Mouse (Mus musculus): ENCODE results near the gene Rspry1. TPM values are rescaled to one million over a fixed set of nuclear protein-coding genes. Genes with fewer than 3 reads are reported as not detected.

The Rspry1 gene
- polyA plus RNA-seq, 1 experiment from 2014 or later = 29.5 TPM

DNA sequence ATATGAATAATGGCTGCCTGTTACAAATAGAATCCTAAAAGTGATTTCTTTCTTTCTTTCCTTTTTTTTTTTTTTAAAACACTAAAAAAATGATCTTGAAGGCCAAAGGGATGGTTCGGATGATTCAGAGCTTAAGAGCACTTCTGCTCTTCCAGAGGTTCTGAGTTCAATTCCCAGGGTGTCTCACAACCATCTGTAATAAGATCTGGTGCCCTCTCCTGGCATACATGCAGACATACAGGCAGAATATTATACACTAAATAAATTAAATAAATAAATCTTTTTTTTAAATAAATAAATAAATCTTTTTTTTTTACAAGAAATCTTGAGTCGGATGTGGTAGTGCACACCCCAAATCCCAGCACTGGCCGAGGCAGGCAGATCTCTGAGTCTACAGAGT is 40.2 kb downstream of the Rspry1 start:
- H3K9me3 ChIP-seq (ENCODE audit: control insufficient read depth, low read length) = no peaks in the 10 kb centered on the region
- H3K36me3 ChIP-seq (ENCODE audit: control insufficient read depth, insufficient read depth, low read length) = 0 out of 2 replicates have a peak, but pooled peaks cover 10% of the 10 kb centered on the region
- H3K27ac ChIP-seq (ENCODE audit: low read length) = no peak overlapping the region
- ATAC-seq = no peak
- no peak overlapping the region for H3K9ac ChIP-seq (ENCODE audit: low read depth, low read length)
- H3K27me3 ChIP-seq (replicated peaks; ENCODE audit: control insufficient read depth, insufficient read depth, low read length) = no peaks in the 10 kb centered on the region
- H3K4me2 ChIP-seq (ENCODE audit: low read depth, low read length) = no peak overlapping the region
- WGBS = 90% methylated on average over 3 of the region's 3 CpGs
- no peak overlapping the region for H3K4me3 ChIP-seq (ENCODE audit: low read length)
- no peaks in the 10 kb centered on the region for H3K4me1 ChIP-seq (ENCODE audit: control insufficient read depth, insufficient read depth, low read length)

DNA sequence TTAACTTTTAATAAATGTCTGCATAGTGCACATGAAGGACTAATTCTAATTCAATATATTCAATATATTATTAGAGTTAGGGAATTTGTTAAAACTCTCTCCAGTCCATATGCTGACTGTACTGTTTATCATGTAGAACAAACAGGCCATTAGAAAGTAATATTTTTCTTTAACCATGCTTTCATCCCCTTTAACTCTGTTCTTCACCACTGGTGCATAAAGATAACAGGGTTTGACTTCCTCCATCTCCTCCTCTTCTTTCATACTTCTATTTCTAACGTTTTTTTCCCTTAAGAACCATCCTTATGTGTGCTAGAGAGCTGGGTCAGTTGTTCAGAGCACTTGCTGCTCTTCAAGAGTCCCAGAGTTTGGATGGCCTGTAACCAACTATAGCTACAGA is 43.5 kb downstream of the Rspry1 start:
- Histone ChIP-seq H3K27ac (ENCODE audit: low read length) (no peak overlapping the region), H3K36me3 (ENCODE audit: control insufficient read depth, insufficient read depth, low read length) (peaks cover 14% of the 10 kb centered on the region), H3K4me1 (ENCODE audit: control insufficient read depth, insufficient read depth, low read length) (no peaks in the 10 kb centered on the region), H3K9ac (ENCODE audit: low read depth, low read length) (no peak overlapping the region), H3K9me3 (ENCODE audit: control insufficient read depth, low read length) (no peaks in the 10 kb centered on the region), H3K27me3 (replicated peaks; ENCODE audit: control insufficient read depth, insufficient read depth, low read length) (no peaks in the 10 kb centered on the region), H3K4me2 (ENCODE audit: low read depth, low read length) (no peak overlapping the region), H3K4me3 (ENCODE audit: low read length) (no peak overlapping the region)
- ATAC-seq = no peak
- WGBS = 49% methylated on average over 1 of the region's 1 CpGs

DNA sequence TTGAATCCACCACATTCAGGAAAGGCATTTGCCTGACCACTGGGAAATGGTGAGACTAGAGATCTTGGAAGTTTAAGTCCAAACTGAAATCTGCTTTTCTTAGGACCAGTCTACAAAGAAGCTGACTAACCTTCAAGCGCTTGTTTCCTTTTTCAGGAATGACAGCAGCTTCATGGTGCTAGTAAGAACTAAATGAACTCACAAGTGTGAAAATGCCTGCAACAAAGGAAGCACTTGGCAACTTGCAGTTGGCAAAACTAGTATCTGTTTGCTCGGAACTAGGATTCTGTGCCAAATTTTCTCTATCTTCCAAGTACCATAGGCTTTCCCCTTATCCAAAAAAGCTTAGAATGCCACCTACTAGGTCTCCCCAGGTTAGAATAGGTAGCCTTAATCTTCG is 44.4 kb downstream of the Rspry1 start:
- Histone ChIP-seq H3K27me3 (replicated peaks; ENCODE audit: control insufficient read depth, insufficient read depth, low read length) (no peaks in the 10 kb centered on the region), H3K4me2 (ENCODE audit: low read depth, low read length) (no peak overlapping the region), H3K27ac (ENCODE audit: low read length) (no peak overlapping the region), H3K9ac (ENCODE audit: low read depth, low read length) (no peak overlapping the region), H3K4me3 (ENCODE audit: low read length) (no peak overlapping the region), H3K36me3 (ENCODE audit: control insufficient read depth, insufficient read depth, low read length) (peaks cover 11% of the 10 kb centered on the region), H3K4me1 (ENCODE audit: control insufficient read depth, insufficient read depth, low read length) (no peaks in the 10 kb centered on the region), H3K9me3 (ENCODE audit: control insufficient read depth, low read length) (no peaks in the 10 kb centered on the region)
- WGBS = 95% methylated on average over 3 of the region's 3 CpGs
- no peak for ATAC-seq

DNA sequence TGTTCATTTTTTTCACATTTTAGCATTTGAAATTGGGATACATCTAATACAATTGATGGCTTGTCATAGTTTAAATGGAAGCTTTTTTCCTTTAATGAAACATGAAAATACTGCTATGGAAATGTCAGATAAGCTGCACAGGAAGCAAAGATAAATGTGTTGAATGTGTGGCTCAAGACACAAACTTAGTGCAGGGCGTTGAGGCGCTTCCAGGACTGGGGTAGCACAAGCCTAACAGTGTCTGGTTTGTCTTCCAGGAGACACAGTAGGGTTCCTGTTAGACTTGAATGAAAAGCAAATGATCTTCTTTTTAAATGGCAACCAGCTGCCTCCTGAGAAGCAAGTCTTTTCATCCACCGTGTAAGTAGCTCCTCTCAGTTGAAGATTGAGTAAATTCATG is 47.8 kb downstream of the Rspry1 start:
- H3K4me3 ChIP-seq (ENCODE audit: low read length) = no peak overlapping the region
- no peak overlapping the region for H3K27ac ChIP-seq (ENCODE audit: low read length)
- 74% methylated on average over 3 of the region's 3 CpGs for WGBS
- peaks cover 11% of the 10 kb centered on the region for H3K36me3 ChIP-seq (ENCODE audit: control insufficient read depth, insufficient read depth, low read length)
- H3K4me2 ChIP-seq (ENCODE audit: low read depth, low read length) = no peak overlapping the region
- no peak for ATAC-seq
- no peak overlapping the region for H3K9ac ChIP-seq (ENCODE audit: low read depth, low read length)
- no peaks in the 10 kb centered on the region for H3K9me3 ChIP-seq (ENCODE audit: control insufficient read depth, low read length)
- no peaks in the 10 kb centered on the region for H3K27me3 ChIP-seq (replicated peaks; ENCODE audit: control insufficient read depth, insufficient read depth, low read length)
- no peaks in the 10 kb centered on the region for H3K4me1 ChIP-seq (ENCODE audit: control insufficient read depth, insufficient read depth, low read length)

DNA sequence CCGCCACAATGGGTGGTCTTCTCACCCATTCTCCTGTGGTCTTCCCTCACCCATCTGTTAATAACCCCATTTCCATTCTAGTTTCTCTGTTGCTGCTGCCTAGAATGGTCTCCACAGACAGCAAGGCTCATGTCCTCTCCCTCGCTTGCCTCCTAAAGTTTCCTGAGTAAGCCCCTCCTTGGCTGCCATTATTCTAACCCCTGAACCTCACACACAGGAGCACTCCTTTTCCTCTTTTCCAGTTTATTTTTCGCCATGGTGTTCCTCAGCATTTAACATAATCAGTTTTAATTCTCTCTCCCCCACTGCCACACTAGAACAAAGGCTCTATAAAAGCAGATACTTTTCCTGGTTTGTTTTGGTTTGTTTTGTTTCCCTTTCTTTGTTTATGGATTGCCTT is 51.2 kb downstream of the Rspry1 start:
- H3K4me1 ChIP-seq (ENCODE audit: control insufficient read depth, insufficient read depth, low read length) = no peaks in the 10 kb centered on the region
- no peak overlapping the region for H3K27ac ChIP-seq (ENCODE audit: low read length)
- no peaks in the 10 kb centered on the region for H3K9me3 ChIP-seq (ENCODE audit: control insufficient read depth, low read length)
- H3K27me3 ChIP-seq (replicated peaks; ENCODE audit: control insufficient read depth, insufficient read depth, low read length) = no peaks in the 10 kb centered on the region
- no peak overlapping the region for H3K9ac ChIP-seq (ENCODE audit: low read depth, low read length)
- H3K4me3 ChIP-seq (ENCODE audit: low read length) = no peak overlapping the region
- H3K4me2 ChIP-seq (ENCODE audit: low read depth, low read length) = no peak overlapping the region
- H3K36me3 ChIP-seq (ENCODE audit: control insufficient read depth, insufficient read depth, low read length) = peaks cover 5% of the 10 kb centered on the region; the same call in 1 of the 2 replicates
- ATAC-seq = no peak
- 85% methylated on average over 3 of the region's 3 CpGs for WGBS

DNA sequence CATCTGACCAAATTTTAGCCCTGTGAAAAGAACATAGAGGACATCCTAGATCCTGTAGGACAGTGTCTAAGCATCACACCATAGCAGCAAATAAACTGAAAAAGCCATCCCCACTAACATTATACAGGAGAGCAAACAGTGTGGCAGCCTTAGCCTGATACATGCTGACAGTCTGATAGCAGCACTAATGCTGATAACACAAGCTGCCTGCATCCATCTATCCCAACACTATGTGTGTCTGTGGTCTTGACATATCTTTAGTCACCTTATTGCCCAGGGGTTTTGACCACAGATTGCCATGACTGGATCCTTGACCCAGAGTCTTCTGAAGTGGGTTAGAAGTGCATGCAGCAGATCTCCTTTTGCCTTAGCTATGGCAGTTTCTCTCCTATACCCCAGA is 53.3 kb downstream of the Rspry1 start:
- no peaks in the 10 kb centered on the region for H3K27me3 ChIP-seq (replicated peaks; ENCODE audit: control insufficient read depth, insufficient read depth, low read length)
- no peaks in the 10 kb centered on the region for H3K4me1 ChIP-seq (ENCODE audit: control insufficient read depth, insufficient read depth, low read length)
- peaks cover 5% of the 10 kb centered on the region; the same call in 1 of the 2 replicates for H3K36me3 ChIP-seq (ENCODE audit: control insufficient read depth, insufficient read depth, low read length)
- H3K4me3 ChIP-seq (ENCODE audit: low read length) = no peak overlapping the region
- no peak overlapping the region for H3K27ac ChIP-seq (ENCODE audit: low read length)
- no peak for ATAC-seq
- no peaks in the 10 kb centered on the region for H3K9me3 ChIP-seq (ENCODE audit: control insufficient read depth, low read length)
- no peak overlapping the region for H3K9ac ChIP-seq (ENCODE audit: low read depth, low read length)
- H3K4me2 ChIP-seq (ENCODE audit: low read depth, low read length) = no peak overlapping the region

DNA sequence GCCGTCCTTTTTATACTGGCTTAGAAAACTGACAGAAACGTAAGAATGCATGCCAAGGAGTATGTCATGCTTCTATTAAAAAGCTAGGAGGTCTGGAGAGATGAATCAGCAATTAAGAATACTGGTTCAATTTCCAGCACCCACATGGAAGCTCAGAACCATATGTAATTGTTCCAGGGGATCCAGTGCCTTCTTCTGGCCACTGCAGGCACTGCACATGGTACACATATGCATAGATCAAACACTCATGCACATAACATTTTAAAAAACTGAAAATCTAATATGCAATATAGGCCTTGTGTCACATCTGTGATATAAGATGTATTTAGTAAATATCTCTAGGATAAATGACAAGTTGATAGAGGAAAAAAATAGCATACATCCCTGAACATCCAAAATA is 56.3 kb downstream of the Rspry1 start:
- no peak for ATAC-seq
- H3K27me3 ChIP-seq (replicated peaks; ENCODE audit: control insufficient read depth, insufficient read depth, low read length) = no peaks in the 10 kb centered on the region
- no peak overlapping the region for H3K9ac ChIP-seq (ENCODE audit: low read depth, low read length)
- no peak overlapping the region for H3K4me3 ChIP-seq (ENCODE audit: low read length)
- H3K36me3 ChIP-seq (ENCODE audit: control insufficient read depth, insufficient read depth, low read length) = peaks cover 4% of the 10 kb centered on the region; the same call in 1 of the 2 replicates
- no peak overlapping the region for H3K4me2 ChIP-seq (ENCODE audit: low read depth, low read length)
- no peak overlapping the region for H3K27ac ChIP-seq (ENCODE audit: low read length)
- 0 out of 2 replicates have a peak, but pooled peaks cover 5% of the 10 kb centered on the region for H3K4me1 ChIP-seq (ENCODE audit: control insufficient read depth, insufficient read depth, low read length)
- WGBS = 95% methylated on average over 2 of the region's 2 CpGs
- H3K9me3 ChIP-seq (ENCODE audit: control insufficient read depth, low read length) = no peaks in the 10 kb centered on the region

DNA sequence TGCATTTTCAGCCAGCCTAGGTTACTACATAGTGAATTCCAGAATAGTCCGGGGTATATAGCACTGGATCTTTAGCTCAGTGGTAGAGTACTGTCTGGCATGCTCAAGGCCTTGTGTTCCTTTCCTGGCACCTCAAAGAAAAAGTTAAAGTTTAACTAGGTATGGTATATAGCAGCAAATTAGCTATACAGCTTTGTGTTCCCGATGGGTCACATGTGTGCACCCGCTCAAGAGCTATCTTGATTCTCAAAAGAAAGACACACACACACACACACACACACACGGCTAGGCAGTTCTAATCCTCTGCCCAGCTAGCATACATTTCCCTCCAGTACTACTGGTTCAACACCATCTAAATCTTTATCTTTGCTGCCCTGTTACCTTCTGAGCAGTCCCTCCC is 58.7 kb downstream of the Rspry1 start:
- no peak overlapping the region for H3K4me3 ChIP-seq (ENCODE audit: low read length)
- H3K36me3 ChIP-seq (ENCODE audit: control insufficient read depth, insufficient read depth, low read length) = no peaks in the 10 kb centered on the region
- no peak overlapping the region for H3K9ac ChIP-seq (ENCODE audit: low read depth, low read length)
- H3K4me2 ChIP-seq (ENCODE audit: low read depth, low read length) = no peak overlapping the region
- ATAC-seq = peak; percentile 96
- H3K9me3 ChIP-seq (ENCODE audit: control insufficient read depth, low read length) = no peaks in the 10 kb centered on the region
- no peaks in the 10 kb centered on the region for H3K27me3 ChIP-seq (replicated peaks; ENCODE audit: control insufficient read depth, insufficient read depth, low read length)
- 63% methylated on average over 4 of the region's 4 CpGs for WGBS
- peak overlapping the region; percentile 74 for H3K27ac ChIP-seq (ENCODE audit: low read length)
- H3K4me1 ChIP-seq (ENCODE audit: control insufficient read depth, insufficient read depth, low read length) = 0 out of 2 replicates have a peak, but pooled peaks cover 5% of the 10 kb centered on the region

DNA sequence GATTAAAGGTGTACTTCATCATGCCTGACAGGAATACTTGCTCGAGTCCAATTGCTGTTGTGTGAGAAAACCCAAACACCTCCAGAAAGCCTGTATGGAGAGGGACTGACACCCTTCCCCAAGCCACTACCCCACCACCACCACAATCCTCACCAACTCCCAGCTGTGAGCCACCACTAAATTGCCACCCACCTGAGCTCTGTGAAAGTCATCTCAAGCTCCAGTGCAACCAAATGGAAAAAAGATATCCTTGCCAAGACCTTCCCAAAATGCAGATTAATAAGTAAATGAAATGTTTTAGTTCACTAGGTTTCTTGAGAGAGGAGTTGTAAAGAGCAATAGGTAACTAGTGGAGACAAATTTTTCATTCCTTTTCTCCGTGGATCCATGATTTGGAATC is 63.0 kb downstream of the Rspry1 start:
- no peaks in the 10 kb centered on the region for H3K27me3 ChIP-seq (replicated peaks; ENCODE audit: control insufficient read depth, insufficient read depth, low read length)
- H3K4me2 ChIP-seq (ENCODE audit: low read depth, low read length) = no peak overlapping the region
- H3K4me3 ChIP-seq (ENCODE audit: low read length) = no peak overlapping the region
- H3K9me3 ChIP-seq (ENCODE audit: control insufficient read depth, low read length) = no peaks in the 10 kb centered on the region
- 71% methylated on average over 2 of the region's 2 CpGs for WGBS
- H3K4me1 ChIP-seq (ENCODE audit: control insufficient read depth, insufficient read depth, low read length) = peaks cover 18% of the 10 kb centered on the region
- no peak for ATAC-seq
- H3K27ac ChIP-seq (ENCODE audit: low read length) = no peak overlapping the region
- no peak overlapping the region for H3K9ac ChIP-seq (ENCODE audit: low read depth, low read length)
- H3K36me3 ChIP-seq (ENCODE audit: control insufficient read depth, insufficient read depth, low read length) = no peaks in the 10 kb centered on the region

All from intestine, embryonic 16.5 days (tissue).